Mouse (Mus musculus) liver, embryonic 16.5 days (tissue): ENCODE data around the gene Epp13. TPM values are rescaled to one million over a fixed set of nuclear protein-coding genes. Genes with fewer than 3 reads are reported as not detected.
"Not testable (repeated sequence)": the region's sequence is repeated elsewhere in the genome, so short reads cannot be mapped to it uniquely, and the experiment has no call there.

Source experiments
- ATAC-seq: fragments of 200-750 bp; cut with Nextera tagmentation; 2 replicates; pipeline ENCODE4 v1.8.0; 2017; ENCODE audit warnings: low read depth, mild to moderate bottlenecking, moderate number of reproducible peaks, moderate library complexity
- H3K27ac ChIP-seq: fragments of 300-500 bp; sonication (generic); 2 replicates; pipeline ENCODE4 v1.5.1; 2014; ENCODE audit warnings: mild to moderate bottlenecking, low read length
- H3K27me3 ChIP-seq: fragments of 300-500 bp; sonication (generic); 2 replicates; pipeline ENCODE4 v1.6.1; 2014; ENCODE audit warnings: low read depth, low read length, mixed read lengths; ENCODE audit not compliant: control insufficient read depth, insufficient read depth
- H3K36me3 ChIP-seq: fragments of 300-500 bp; sonication (generic); 2 replicates; pipeline ENCODE4 v1.6.1; 2014; ENCODE audit warnings: mild to moderate bottlenecking; ENCODE audit not compliant: control insufficient read depth, insufficient read depth
- H3K4me1 ChIP-seq: fragments of 300-500 bp; sonication (generic); 2 replicates; pipeline ENCODE4 v1.6.1; 2014; ENCODE audit warnings: low read depth, low read length, mixed read lengths; ENCODE audit not compliant: control insufficient read depth
- H3K4me2 ChIP-seq: fragments of 300-500 bp; sonication (generic); 2 replicates; pipeline ENCODE4 v1.6.1; 2014; ENCODE audit warnings: low read depth, low read length, mixed read lengths
- H3K4me3 ChIP-seq: fragments of 300-500 bp; sonication (generic); 2 replicates; pipeline ENCODE4 v1.5.1; 2014; ENCODE audit warnings: low read depth, mild to moderate bottlenecking, low read length
- H3K9ac ChIP-seq: fragments of 300-500 bp; sonication (generic); 2 replicates; pipeline ENCODE4 v1.6.1; 2014; ENCODE audit warnings: low read depth, low read length
- H3K9me3 ChIP-seq: fragments of 300-500 bp; sonication (generic); replicated peaks from 2 replicates; pipeline ENCODE4 v1.6.1; 2016; ENCODE audit warnings: low read length; ENCODE audit not compliant: control insufficient read depth
- WGBS: fragments of 180-500 bp; shearing (Covaris S2); extraction: QIAGEN DNeasy Blood & Tissue Kit; methylation state at CpG from one replicate; pipeline ENCODE4 v1.1.7; 2014; ENCODE audit not compliant: insufficient replicate concordance; 5-methylcytosine and 5-hydroxymethylcytosine counted together
- polyA plus RNA-seq: library from polyadenylated mRNA; unstranded; fragments of >200 nt; fragmentation: Nextera tagmentation; extraction: Ambion mirVana; gene quantifications from 2 replicates; pipeline ENCODE4 v1.2.1, GENCODE M21; 2015

Gene Epp13
- polyA plus RNA-seq, 1 experiment from 2014 or later, result not detected

GRCm38 (mm10) chr7:6300796-6301195 lies 48.3 kb downstream of the Epp13 start:
- not testable (repeated sequence) for H3K9me3 ChIP-seq, H3K4me1 ChIP-seq, H3K27ac ChIP-seq, ATAC-seq, H3K36me3 ChIP-seq, H3K4me2 ChIP-seq, H3K9ac ChIP-seq, H3K4me3 ChIP-seq, H3K27me3 ChIP-seq
- WGBS, result 75% methylated on average over 11 of the region's 11 CpGs

GRCm38 (mm10) chr7:6330458-6331232 lies 78.1 kb downstream of the Epp13 start:
- Histone ChIP-seq H3K4me1 (peaks cover 4% of the 10 kb centered on the region), H3K9me3 (no peaks in the 10 kb centered on the region), H3K9ac (peak overlapping the region; percentile 66), H3K4me3 (peak overlapping the region; percentile 57), H3K36me3 (no peaks in the 10 kb centered on the region), H3K27ac (no peak overlapping the region), H3K27me3 (no peaks in the 10 kb centered on the region), H3K4me2 (peak overlapping the region; percentile 70)
- peak; percentile 53 for ATAC-seq
- WGBS, result 13% methylated on average over 23 of the region's 23 CpGs

- H3K4me3 ChIP-seq, result peak within 1 kb of the TSS; percentile 57
- WGBS, result 4% methylated on average over 31 of the region's 31 CpGs
- ATAC-seq, result peak; percentile 94
- H3K27ac ChIP-seq, result no peak within 1 kb of the TSS
- no peaks in the 10 kb centered on the region for H3K9me3 ChIP-seq
- peak within 1 kb of the TSS; percentile 66 for H3K9ac ChIP-seq
- H3K4me1 ChIP-seq, result peaks cover 4% of the 10 kb centered on the region
- no peaks in the 10 kb centered on the region for H3K36me3 ChIP-seq
- peak within 1 kb of the TSS; percentile 70 for H3K4me2 ChIP-seq
- no peaks in the 10 kb centered on the region for H3K27me3 ChIP-seq
These were observed 78.9 kb downstream of the Epp13 start, which contains the start of gene Zfp583 for GRCm38 (mm10) chr7:6331233-6331956. TSS of gene Zfp583 (minus strand) at chr7:6331285.

Other genes with a start within 250 kb of the Epp13 start
- gene Vmn1r65, start 241.7 kb upstream of the Epp13 start, polyA plus RNA-seq, result not detected in 2 replicates
- not detected in 2 replicates for gene Nlrp4c, start 207.5 kb upstream of the Epp13 start, polyA plus RNA-seq
- gene Zfp787, start 96.7 kb upstream of the Epp13 start, polyA plus RNA-seq, result 9.7 and 10.0 TPM in 2 replicates
- gene Zfp444, start 80.5 kb upstream of the Epp13 start, polyA plus RNA-seq, result 16.1 and 16.6 TPM in 2 replicates
- gene Galp, start 55.6 kb upstream of the Epp13 start, polyA plus RNA-seq, result not detected in 2 replicates
- not detected in 2 replicates for gene Zscan5b, start 30.4 kb upstream of the Epp13 start, polyA plus RNA-seq
- gene Zfp667, start 33.9 kb downstream of the Epp13 start, polyA plus RNA-seq, result 3.6 and 4.4 TPM in 2 replicates
- 0.45 and 0.89 TPM in 2 replicates for gene Zfp583, start 78.6 kb downstream of the Epp13 start, polyA plus RNA-seq
- gene Gm3854, start 91.0 kb downstream of the Epp13 start, polyA plus RNA-seq, result 0.11 and 0.13 TPM in 2 replicates
- gene Zfp78, start 110.6 kb downstream of the Epp13 start, polyA plus RNA-seq, result 0.84 TPM in 2 replicates
- gene Zfp28, start 130.6 kb downstream of the Epp13 start, polyA plus RNA-seq, result 1.2 and 1.3 TPM in 2 replicates
- gene Smim17, start 146.0 kb downstream of the Epp13 start, polyA plus RNA-seq, result not detected in 2 replicates
- not detected in 2 replicates for gene Gm20715, start 157.6 kb downstream of the Epp13 start, polyA plus RNA-seq
- gene Olfr1344, start 186.0 kb downstream of the Epp13 start, polyA plus RNA-seq, result not detected in 2 replicates
- not detected in 2 replicates for gene Olfr1336, start 203.5 kb downstream of the Epp13 start, polyA plus RNA-seq
- not detected in 2 replicates for gene Olfr1346, start 214.4 kb downstream of the Epp13 start, polyA plus RNA-seq
- not detected in 2 replicates for gene Olfr5, start 234.2 kb downstream of the Epp13 start, polyA plus RNA-seq
- gene Olfr1347, start 247.0 kb downstream of the Epp13 start, polyA plus RNA-seq, result not detected in 2 replicates